Mouse (Mus musculus) telencephalon, adult 2 months (tissue): Measurements from ENCODE around the gene Acsl6.

Source experiments
- DNase-seq: peaks from one replicate; pipeline ENCODE4 v3.0.0-alpha.2; 2011; ENCODE audit warnings: low read depth, low spot score

Acsl6 gene

GRCm38 (mm10) chr11:54307139-54307816, 3.7 kb downstream of the Acsl6 start:
- no peak for DNase-seq

DNA sequence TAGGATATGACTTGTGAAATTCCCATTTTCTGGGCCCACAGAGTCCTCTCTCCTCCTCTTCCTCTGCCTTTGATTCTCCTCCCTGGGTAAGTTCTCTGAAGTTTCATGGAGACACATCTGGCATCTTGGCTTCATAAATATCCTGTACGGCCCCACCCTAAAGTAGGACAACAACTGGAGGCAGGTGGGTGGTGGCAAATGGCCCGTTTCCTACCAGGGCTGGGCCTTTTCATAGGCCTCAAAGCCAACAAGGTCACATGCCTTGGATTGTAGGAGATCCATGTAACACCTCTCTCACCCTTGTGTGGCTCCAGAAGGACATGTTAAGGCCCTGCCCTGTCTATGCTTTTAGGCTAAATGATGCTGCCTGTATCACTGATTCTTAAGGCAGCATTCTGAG, 7.0 kb downstream of the Acsl6 start:
- no peak for DNase-seq

DNA sequence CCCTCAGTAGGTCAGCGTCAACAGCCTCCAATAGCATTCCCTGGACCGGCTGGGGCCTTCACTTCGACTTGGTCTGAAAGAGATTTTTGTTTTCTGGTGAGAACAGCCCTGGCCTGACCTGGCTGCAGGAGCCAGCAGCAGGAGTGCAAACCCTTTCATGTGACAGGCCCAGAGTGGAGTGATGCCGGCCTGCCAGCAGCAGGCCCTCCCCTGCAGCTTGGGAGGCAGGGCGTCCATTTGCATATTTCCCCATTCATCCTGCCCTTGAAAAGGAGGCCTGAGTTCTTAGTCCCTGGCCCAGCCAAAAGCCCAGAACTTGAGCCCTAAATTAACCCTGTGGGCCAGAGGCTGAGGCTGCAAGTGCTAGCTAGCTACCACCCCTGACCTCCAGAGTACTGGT, 8.4 kb downstream of the Acsl6 start:
- no peak for DNase-seq

- no peak for DNase-seq
These were observed 9.0 kb downstream of the Acsl6 start for GRCm38 (mm10) chr11:54312603-54313002.

DNA sequence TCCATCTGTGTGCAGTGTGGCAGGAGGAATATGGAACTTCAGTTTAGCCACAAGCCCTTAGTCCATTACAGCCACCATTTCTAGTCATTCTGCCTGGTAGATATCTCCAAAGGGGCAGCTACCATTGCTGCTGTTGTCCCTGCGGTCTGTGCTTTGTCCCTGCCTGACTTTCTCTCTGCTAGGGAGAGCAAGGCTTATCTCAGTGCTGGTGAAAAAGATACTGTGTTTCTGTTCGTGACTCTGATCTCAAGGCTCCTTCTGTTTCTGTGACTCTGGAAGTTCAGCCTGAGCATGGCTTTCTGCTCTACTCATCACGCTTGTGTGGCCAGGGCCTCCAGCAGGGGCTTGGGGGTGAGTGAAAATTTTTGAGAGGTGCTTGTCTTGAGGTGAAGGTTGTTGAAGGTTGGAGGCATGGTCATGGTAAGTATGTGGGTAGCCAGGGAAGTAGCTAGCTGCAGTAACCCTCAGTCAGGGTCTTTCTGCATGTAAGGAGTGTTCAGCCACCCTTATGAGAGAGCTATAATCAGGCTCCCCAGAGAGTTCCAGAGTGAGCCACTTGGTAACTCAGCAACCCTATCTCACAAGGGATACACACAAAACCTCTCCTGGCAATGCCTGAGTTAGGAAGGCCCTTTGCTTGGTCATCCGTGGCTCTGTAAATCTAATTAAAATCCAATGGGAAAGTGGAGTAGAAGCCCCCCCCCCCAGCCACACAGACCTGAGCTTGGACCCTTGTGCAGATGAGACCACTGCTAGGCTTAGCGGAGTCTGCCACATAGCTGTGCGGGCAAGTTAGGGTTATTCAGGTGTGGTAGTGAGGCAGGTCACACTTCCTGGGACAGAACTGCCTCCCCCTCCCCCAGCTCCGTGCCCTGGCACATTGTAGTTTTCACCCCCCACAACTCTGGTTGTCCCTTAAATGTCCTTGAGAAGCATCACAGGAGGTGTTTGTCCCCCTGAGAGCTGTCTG, 10.1 kb downstream of the Acsl6 start:
- no peak for DNase-seq

DNA sequence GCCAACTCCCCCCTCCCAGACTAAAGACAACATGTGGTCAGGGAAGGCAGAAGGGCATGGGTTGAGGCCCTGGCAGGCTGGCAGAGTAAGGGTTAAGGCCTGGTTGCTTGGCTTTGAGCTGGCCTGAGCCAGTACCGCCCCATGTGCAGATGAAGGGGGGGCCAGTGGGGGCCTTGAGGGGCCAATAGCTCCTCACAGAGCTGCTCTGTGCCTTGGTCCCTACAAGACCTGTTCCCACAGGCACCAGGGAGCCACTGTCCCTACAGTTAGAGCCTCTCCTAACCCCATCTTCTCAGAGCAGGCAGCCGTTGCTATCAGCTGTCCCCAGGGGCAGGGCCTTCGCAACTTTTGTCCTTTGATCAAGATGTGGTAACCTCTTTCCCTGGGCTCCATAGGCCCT, 11.1 kb downstream of the Acsl6 start:
- no peak for DNase-seq

- DNase-seq, result no peak
These were observed 11.7 kb downstream of the Acsl6 start for GRCm38 (mm10) chr11:54315336-54315735.

DNA sequence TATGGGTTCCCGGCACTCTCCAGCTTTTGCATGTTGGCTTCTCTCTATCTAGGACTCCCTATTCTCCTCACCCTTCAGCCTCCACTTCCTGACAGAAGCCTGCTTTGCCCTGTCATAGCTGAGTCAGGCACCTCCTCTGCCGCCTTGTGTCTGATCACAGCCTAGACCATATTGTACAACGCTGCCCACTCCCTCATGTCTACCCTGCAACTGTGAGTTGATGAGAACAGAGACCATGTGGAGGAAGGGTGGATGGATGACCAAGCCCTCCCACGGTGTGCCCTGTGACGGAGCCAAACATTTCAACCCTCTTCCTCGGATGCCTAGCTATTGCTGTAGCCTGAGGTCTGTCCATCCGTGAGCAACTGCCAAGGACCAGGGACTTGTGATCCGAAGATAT, 13.8 kb downstream of the Acsl6 start:
- DNase-seq, result no peak

DNA sequence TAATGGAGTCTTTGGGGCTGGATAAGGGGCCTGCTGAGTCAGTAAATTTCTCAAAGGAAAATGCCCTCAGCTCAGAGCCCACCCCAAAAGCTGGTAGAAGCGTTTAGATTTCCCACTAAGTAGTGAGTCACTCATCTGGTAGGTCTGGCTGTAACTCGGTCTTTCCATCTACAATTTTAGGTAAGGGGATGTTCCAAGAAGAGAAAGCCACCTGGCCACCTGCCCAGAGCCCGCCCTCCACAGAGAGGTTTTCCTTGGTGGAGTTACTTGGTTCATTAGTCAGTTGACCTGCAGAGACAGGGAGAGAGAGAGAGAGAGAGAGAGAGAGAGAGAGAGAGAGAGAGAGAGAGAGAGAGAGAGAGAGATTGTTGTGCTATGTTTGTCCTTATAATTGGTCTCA, 14.2 kb downstream of the Acsl6 start:
- DNase-seq, result no peak

DNA sequence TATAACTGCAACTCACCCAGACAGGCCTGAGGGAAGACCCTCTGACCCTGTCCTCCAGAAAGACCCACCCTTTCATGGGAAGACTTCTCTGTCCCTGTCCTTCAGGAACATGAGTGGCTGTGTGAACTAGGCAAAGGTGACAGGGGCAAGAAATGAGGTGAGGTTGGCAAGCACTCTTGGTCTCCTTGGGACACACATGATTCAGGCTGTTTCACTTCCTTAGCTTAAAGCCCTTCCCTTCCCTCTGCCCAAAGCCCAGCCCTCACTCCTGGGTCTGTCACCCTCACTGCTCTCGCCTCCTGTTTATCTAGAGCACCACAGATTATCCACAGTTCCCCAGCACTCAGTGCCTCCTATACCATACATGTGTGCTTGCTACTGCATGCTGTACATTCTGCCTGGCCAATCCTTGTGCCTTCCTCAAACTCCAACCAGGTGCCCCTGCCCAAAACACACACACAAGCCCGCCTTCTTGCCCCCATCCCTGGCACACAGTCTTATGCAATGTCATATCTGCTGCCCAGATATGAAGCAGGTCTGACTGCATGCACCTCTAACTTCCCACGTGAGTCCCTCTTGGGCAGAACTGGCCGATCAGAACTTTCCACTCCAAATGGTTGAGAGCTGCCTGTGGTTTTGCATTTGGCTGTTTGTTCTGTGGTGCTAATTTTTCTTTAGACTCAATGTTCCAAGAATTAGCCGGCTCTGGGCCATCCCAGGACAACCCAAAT, 18.4 kb downstream of the Acsl6 start:
- DNase-seq, result no peak

- no peak for DNase-seq
These were observed 28.0 kb downstream of the Acsl6 start for GRCm38 (mm10) chr11:54331463-54332183.

GRCm38 (mm10) chr11:54336165-54336707, 32.6 kb downstream of the Acsl6 start:
- DNase-seq, result peak; percentile 53

- no peak for DNase-seq
These were observed 40.1 kb downstream of the Acsl6 start for GRCm38 (mm10) chr11:54343703-54344102.

DNA sequence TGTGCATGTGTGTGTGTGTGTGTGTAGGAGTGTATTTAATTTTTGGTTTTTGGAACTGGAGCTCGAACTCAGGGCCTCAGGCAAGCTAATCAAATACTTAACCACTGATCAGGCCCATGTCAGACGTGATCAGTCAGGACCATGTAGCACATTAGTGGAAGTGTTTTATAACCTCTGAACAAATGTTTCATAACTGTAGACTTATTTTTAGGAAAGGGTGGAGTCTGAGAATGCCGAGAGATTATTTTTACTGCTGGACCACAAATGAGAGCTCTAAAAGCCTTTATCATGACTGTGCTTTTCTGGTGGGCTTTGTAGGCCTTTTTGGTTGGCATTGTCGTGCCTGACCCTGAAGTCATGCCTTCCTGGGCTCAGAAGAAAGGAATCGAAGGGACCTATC, 48.1 kb downstream of the Acsl6 start:
- no peak for DNase-seq

DNA sequence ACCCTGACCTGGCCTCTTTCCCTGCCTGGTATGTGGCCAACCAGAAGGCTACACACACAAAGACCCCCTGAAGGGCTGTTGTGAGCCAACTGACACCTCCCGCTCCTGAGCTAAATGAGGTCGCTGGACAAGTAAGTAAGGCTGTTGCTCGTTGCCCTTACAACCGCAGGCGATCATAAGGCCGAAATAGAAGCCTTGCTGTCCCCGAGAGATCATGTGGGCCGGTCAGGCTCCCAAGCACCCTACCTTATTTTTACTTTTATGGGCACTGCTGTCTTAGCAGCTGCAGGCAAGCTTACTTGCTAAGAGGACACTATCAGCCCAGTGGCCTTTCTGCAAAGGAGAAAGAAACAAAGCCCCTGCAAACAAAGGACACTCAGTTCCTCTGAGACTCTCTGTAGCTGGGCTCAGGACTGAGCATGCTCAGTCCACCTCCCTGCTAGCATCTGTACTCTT, 49.6 kb downstream of the Acsl6 start:
- no peak for DNase-seq

GRCm38 (mm10) chr11:54354595-54355563, 51.3 kb downstream of the Acsl6 start:
- no peak for DNase-seq

DNA sequence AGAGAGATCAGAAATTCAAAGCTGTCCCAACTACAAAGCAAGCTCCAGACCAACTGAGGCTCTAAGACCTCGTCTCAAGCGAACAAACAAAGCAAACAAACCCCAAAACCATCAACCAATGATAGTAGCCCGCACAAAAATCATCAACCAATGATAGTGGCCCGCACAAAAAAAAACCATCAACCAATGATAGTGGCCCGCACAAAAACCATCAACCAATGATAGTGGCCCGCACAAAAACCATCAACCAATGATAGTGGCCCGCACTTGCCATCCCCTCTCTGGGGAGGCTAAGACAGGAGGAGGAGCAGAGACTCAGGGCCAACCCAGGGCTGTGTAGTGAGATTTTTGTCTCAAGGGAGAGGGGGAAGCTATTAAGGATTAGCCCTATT, 52.0 kb downstream of the Acsl6 start:
- no peak for DNase-seq

DNA sequence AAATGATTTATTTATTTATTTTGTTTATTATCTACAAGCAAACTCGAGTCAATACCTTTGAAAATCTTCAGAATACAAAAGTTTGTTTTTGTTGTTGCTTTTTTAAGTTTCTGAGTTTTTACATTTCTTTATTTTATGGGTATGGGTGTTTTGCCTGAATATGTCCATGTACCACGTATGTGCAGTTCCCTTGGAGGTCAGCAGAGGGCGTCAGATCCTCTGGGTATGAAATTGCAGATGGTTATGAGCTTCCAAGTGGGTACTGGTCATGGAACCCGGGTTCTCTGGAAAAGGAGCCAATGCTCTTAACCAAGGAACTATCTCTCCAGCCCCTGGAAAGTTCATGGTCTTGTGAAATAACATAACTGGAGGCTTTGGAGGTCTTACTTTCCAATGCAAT, 53.1 kb downstream of the Acsl6 start:
- DNase-seq, result no peak

DNA sequence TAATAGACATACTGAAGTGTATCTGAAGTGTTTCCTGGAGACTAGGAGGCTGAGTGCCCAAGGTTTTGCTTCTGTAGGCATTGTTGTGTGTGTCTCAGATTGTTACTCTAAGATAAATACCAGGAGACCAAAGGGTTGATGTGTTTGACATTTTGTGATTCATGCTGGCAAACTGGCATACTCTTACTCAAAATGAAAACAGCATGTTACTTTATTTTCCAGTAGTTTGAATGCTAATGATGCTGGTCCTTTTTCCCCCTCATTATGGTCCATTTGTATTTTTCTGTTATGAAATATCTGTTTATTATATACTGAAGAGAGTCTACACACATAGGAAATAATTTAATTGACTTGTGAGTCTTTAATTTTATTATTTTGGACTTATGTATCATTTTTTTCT, 69.0 kb downstream of the Acsl6 start:
- no peak for DNase-seq

GRCm38 (mm10) chr11:54390386-54390785, 86.8 kb downstream of the Acsl6 start:
- DNase-seq, result no peak
